ENCODE assay signal across 9 mouse cellular contexts in the genomic region with DNA sequence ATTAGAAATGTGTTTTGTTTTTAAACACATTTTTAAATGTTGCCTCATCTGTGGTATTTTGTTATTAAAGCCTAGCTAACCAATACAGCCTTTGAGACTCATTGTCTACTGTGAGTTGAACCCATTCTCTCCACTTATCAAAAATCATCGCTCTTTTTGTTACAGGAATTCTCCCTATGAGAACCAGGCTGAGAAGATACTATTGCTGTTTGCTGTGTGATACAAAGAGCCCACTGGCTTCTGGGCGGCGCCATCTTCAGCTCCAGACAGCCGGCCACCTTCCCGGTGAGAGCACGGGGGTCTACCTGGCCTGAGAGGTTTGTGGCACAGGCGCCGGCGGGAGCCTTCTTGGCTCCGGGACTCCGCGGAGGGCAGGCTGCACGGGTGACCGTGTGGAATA. TPM values are rescaled to one million over a fixed set of nuclear protein-coding genes. Genes with fewer than 3 reads are reported as not detected.
"Had no signal": no experiment of that assay in that cellular context is flagged by ENCODE, and none has a peak within 500 bp of the region (broad histone marks: within the 10 kb centered on the region; RNA-seq: fewer than 3 reads in every experiment).

No protein-coding gene starts in this region.

RNA-seq across cellular contexts. Expression of gene Col10a1, which starts 44.4 kb away (rescaled TPM):
- total RNA-seq: liver, adult 2 months; megakaryocyte progenitor cell, adult 5-6 weeks; megakaryocyte, adult 5-6 weeks; megakaryocyte-erythroid progenitor cell, adult 5-6 weeks; monocyte, adult 5-6 weeks had no signal
- polyA plus RNA-seq: liver, adult 2 months; macrophage; midbrain, embryonic 10.5 days; midbrain, embryonic 11.5 days; neural tube, embryonic 11.5 days had no signal

RNA-seq across cellular contexts. Expression of gene Frk, which starts 49.0 kb away (rescaled TPM):
- total RNA-seq: megakaryocyte progenitor cell, adult 5-6 weeks; megakaryocyte, adult 5-6 weeks; megakaryocyte-erythroid progenitor cell, adult 5-6 weeks; monocyte, adult 5-6 weeks had no signal
